Mouse (Mus musculus): ENCODE measurements around the gene Tbc1d22a. TPM values are rescaled to one million over a fixed set of nuclear protein-coding genes. Genes with fewer than 3 reads are reported as not detected.
"Not testable (repeated sequence)": the region's sequence is repeated elsewhere in the genome, so short reads cannot be mapped to it uniquely, and the experiment has no call there.

Tbc1d22a gene
- polyA plus RNA-seq, 1 experiment from 2014 or later, result 13.7 TPM

- H3K4me3 ChIP-seq; H3K27ac ChIP-seq (replicated peaks); H3K9ac ChIP-seq (replicated peaks); H3K9me3 ChIP-seq; H3K4me2 ChIP-seq (replicated peaks); H3K36me3 ChIP-seq; H3K27me3 ChIP-seq; ATAC-seq (ENCODE audit: low FRiP score, low read depth): not testable (repeated sequence)
- H3K4me1 ChIP-seq, result peaks cover 18% of the 10 kb centered on the region
- WGBS, result 90% methylated on average over 5 of the region's 5 CpGs
Observed at GRCm38 (mm10) chr15:86212193-86212592, 2.1 kb upstream of the Tbc1d22a start.

- H3K4me1 ChIP-seq, result peaks cover 18% of the 10 kb centered on the region
- no peaks in the 10 kb centered on the region for H3K36me3 ChIP-seq
- peak overlapping the region; percentile 86 for H3K9ac ChIP-seq (replicated peaks)
- H3K9me3 ChIP-seq, result no peaks in the 10 kb centered on the region
- H3K4me3 ChIP-seq, result peak overlapping the region; percentile 84
- no peaks in the 10 kb centered on the region for H3K27me3 ChIP-seq
- H3K4me2 ChIP-seq (replicated peaks), result peak overlapping the region; percentile 92
- no peak for ATAC-seq (ENCODE audit: low FRiP score, low read depth)
- WGBS, result 17% methylated on average over 25 of the region's 25 CpGs
- H3K27ac ChIP-seq (replicated peaks), result peak overlapping the region; percentile 82
Observed at GRCm38 (mm10) chr15:86214549-86215201, 416 bp downstream of the Tbc1d22a start.

- H3K27ac ChIP-seq (replicated peaks); H3K9me3 ChIP-seq; H3K36me3 ChIP-seq; H3K4me2 ChIP-seq (replicated peaks); H3K27me3 ChIP-seq; H3K4me3 ChIP-seq; ATAC-seq (ENCODE audit: low FRiP score, low read depth); H3K9ac ChIP-seq (replicated peaks): not testable (repeated sequence)
- H3K4me1 ChIP-seq, result peaks cover 18% of the 10 kb centered on the region
- WGBS, result 87% methylated on average over 9 of the region's 9 CpGs
Observed at GRCm38 (mm10) chr15:86216641-86217040, 2.4 kb downstream of the Tbc1d22a start.

- Histone ChIP-seq H3K27me3 (no peaks in the 10 kb centered on the region), H3K4me2 (replicated peaks) (no peak overlapping the region), H3K27ac (replicated peaks) (no peak overlapping the region), H3K4me3 (no peak overlapping the region), H3K9me3 (no peaks in the 10 kb centered on the region), H3K36me3 (no peaks in the 10 kb centered on the region), H3K9ac (replicated peaks) (no peak overlapping the region), H3K4me1 (peaks cover 8% of the 10 kb centered on the region)
- no peak for ATAC-seq (ENCODE audit: low FRiP score, low read depth)
- 86% methylated on average over 7 of the region's 7 CpGs for WGBS
Observed at GRCm38 (mm10) chr15:86219534-86220228, 5.4 kb downstream of the Tbc1d22a start.

GRCm38 (mm10) chr15:86220229-86220630 lies 6.0 kb downstream of the Tbc1d22a start:
- H3K9me3 ChIP-seq, result no peaks in the 10 kb centered on the region
- H3K4me2 ChIP-seq (replicated peaks), result no peak overlapping the region
- no peak overlapping the region for H3K4me3 ChIP-seq
- peaks cover 2% of the 10 kb centered on the region; the same call in 1 of the 2 replicates for H3K4me1 ChIP-seq
- H3K27ac ChIP-seq (replicated peaks), result no peak overlapping the region
- no peak for ATAC-seq (ENCODE audit: low FRiP score, low read depth)
- no peak overlapping the region for H3K9ac ChIP-seq (replicated peaks)
- H3K36me3 ChIP-seq, result no peaks in the 10 kb centered on the region
- WGBS, result 83% methylated on average over 5 of the region's 5 CpGs
- H3K27me3 ChIP-seq, result no peaks in the 10 kb centered on the region

- no peak overlapping the region for H3K9ac ChIP-seq (replicated peaks)
- 87% methylated on average over 4 of the region's 4 CpGs for WGBS
- H3K4me3 ChIP-seq, result no peak overlapping the region
- H3K4me1 ChIP-seq, result no peaks in the 10 kb centered on the region
- no peak overlapping the region for H3K4me2 ChIP-seq (replicated peaks)
- no peaks in the 10 kb centered on the region for H3K36me3 ChIP-seq
- no peaks in the 10 kb centered on the region for H3K9me3 ChIP-seq
- no peak overlapping the region for H3K27ac ChIP-seq (replicated peaks)
- H3K27me3 ChIP-seq, result no peaks in the 10 kb centered on the region
- no peak for ATAC-seq (ENCODE audit: low FRiP score, low read depth)
Observed at GRCm38 (mm10) chr15:86220715-86221114, 6.5 kb downstream of the Tbc1d22a start.

- ATAC-seq (ENCODE audit: low FRiP score, low read depth), result no peak
- Histone ChIP-seq H3K36me3 (no peaks in the 10 kb centered on the region), H3K9ac (replicated peaks) (no peak overlapping the region), H3K4me3 (no peak overlapping the region), H3K27me3 (no peaks in the 10 kb centered on the region), H3K4me2 (replicated peaks) (no peak overlapping the region), H3K27ac (replicated peaks) (no peak overlapping the region), H3K9me3 (no peaks in the 10 kb centered on the region), H3K4me1 (no peaks in the 10 kb centered on the region)
- 88% methylated on average over 4 of the region's 4 CpGs for WGBS
Observed at GRCm38 (mm10) chr15:86221369-86221768, 7.1 kb downstream of the Tbc1d22a start.

- H3K36me3 ChIP-seq; H3K9ac ChIP-seq (replicated peaks); H3K27me3 ChIP-seq; H3K4me3 ChIP-seq; H3K4me2 ChIP-seq (replicated peaks); H3K27ac ChIP-seq (replicated peaks); ATAC-seq (ENCODE audit: low FRiP score, low read depth); H3K9me3 ChIP-seq; H3K4me1 ChIP-seq: not testable (repeated sequence)
- 87% methylated on average over 11 of the region's 11 CpGs for WGBS
Observed at GRCm38 (mm10) chr15:86221901-86222300, 7.6 kb downstream of the Tbc1d22a start.

GRCm38 (mm10) chr15:86224972-86225551 lies 10.8 kb downstream of the Tbc1d22a start:
- H3K4me3 ChIP-seq, result no peak overlapping the region
- no peak overlapping the region for H3K9ac ChIP-seq (replicated peaks)
- WGBS, result 91% methylated on average over 7 of the region's 7 CpGs
- H3K36me3 ChIP-seq, result no peaks in the 10 kb centered on the region
- H3K27ac ChIP-seq (replicated peaks), result no peak overlapping the region
- no peak for ATAC-seq (ENCODE audit: low FRiP score, low read depth)
- H3K4me1 ChIP-seq, result no peaks in the 10 kb centered on the region
- H3K4me2 ChIP-seq (replicated peaks), result no peak overlapping the region
- no peaks in the 10 kb centered on the region; the same call in 1 of the 2 replicates for H3K27me3 ChIP-seq
- H3K9me3 ChIP-seq, result no peaks in the 10 kb centered on the region

GRCm38 (mm10) chr15:86226221-86226620 lies 12.0 kb downstream of the Tbc1d22a start:
- WGBS, result 82% methylated on average over 5 of the region's 5 CpGs
- Histone ChIP-seq H3K4me3 (no peak overlapping the region), H3K4me2 (replicated peaks) (no peak overlapping the region), H3K36me3 (no peaks in the 10 kb centered on the region), H3K9me3 (no peaks in the 10 kb centered on the region), H3K9ac (replicated peaks) (no peak overlapping the region), H3K4me1 (no peaks in the 10 kb centered on the region), H3K27me3 (no peaks in the 10 kb centered on the region; the same call in 1 of the 2 replicates), H3K27ac (replicated peaks) (no peak overlapping the region)
- no peak for ATAC-seq (ENCODE audit: low FRiP score, low read depth)

- no peaks in the 10 kb centered on the region for H3K4me1 ChIP-seq
- H3K27ac ChIP-seq (replicated peaks), result no peak overlapping the region
- no peaks in the 10 kb centered on the region; the same call in 1 of the 2 replicates for H3K27me3 ChIP-seq
- H3K4me3 ChIP-seq, result no peak overlapping the region
- H3K9ac ChIP-seq (replicated peaks), result no peak overlapping the region
- WGBS, result 89% methylated on average over 2 of the region's 2 CpGs
- ATAC-seq (ENCODE audit: low FRiP score, low read depth), result no peak
- no peaks in the 10 kb centered on the region for H3K36me3 ChIP-seq
- H3K9me3 ChIP-seq, result no peaks in the 10 kb centered on the region
- H3K4me2 ChIP-seq (replicated peaks), result no peak overlapping the region
Observed at GRCm38 (mm10) chr15:86226968-86227367, 12.7 kb downstream of the Tbc1d22a start.

- Histone ChIP-seq H3K27me3 (no peaks in the 10 kb centered on the region; the same call in 1 of the 2 replicates), H3K9ac (replicated peaks) (no peak overlapping the region), H3K4me3 (no peak overlapping the region), H3K4me2 (replicated peaks) (no peak overlapping the region), H3K4me1 (no peaks in the 10 kb centered on the region), H3K36me3 (no peaks in the 10 kb centered on the region), H3K27ac (replicated peaks) (no peak overlapping the region), H3K9me3 (no peaks in the 10 kb centered on the region)
- ATAC-seq (ENCODE audit: low FRiP score, low read depth), result no peak
- WGBS, result 57% methylated on average over 3 of the region's 3 CpGs
Observed at GRCm38 (mm10) chr15:86228186-86228585, 13.9 kb downstream of the Tbc1d22a start.
